Mouse (Mus musculus): ENCODE results near the gene P2ry10.
"Not testable (repeated sequence)": the region's sequence is repeated elsewhere in the genome, so short reads cannot be mapped to it uniquely, and the experiment has no call there.

The P2ry10 gene

DNA sequence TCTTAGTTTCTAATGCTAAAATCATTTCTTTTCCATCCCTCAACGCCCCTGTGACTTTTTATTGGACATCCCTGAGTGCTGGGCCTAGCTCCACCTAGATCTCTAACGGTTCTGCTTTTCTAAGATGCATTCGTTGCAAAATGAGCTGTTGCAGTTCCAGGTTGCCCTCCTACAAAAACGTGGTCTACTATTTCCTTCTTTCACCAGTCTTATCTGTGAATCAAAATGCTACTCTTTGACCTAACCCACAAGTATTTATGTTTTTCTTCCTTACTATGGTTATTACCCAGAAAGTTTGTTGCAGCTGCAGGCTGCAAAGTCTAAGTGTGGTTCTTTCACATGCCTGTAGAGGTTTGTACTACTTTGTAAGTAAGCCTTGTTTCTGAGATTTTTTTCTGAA is at the start of gene P2ry10:
Gene P2ry10, plus strand, starts transcription at position 316 of the 400 bp plus-strand sequence.
- no peak for DNase-seq (ENCODE audit: low spot score)

DNA sequence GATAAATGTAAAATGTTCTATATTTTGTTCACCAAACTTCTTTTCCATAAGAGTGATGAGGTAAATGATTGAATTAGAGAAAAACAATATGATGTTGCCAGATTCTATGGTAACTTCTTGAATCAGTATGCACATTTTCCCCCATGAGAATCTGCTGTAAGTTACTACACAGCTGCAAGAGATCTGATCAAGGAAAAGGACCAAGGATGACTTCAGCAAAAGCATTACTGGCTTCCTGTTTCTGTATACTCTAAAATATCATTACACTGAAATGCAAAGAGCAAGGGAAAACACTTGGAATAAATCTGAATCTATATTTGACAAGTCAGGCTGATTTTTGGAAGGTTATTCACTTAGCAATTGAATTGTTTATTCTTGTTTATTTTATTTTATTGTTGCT is 49.1 kb upstream of the P2ry10 start:
- no peak for DNase-seq (ENCODE audit: low spot score)

DNA sequence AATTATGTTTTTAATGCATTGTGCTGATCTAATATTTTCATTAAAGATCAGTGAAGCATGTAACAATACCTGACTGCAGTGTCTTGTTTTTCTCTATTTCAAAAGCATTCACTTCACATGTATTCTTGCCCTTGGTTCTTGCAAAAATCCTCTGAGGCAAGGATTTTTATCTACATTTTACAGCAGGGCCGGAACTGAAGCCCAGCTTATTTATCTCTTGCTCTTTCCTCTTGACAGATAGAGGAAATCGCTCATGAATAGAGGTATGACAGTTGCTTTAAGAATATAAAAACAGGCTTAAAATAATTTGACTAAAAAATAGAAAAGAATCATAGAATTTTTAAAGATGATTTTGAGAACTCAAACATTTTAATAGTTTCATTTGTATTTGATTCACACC is 48.7 kb upstream of the P2ry10 start:
- no peak for DNase-seq (ENCODE audit: low spot score)

DNA sequence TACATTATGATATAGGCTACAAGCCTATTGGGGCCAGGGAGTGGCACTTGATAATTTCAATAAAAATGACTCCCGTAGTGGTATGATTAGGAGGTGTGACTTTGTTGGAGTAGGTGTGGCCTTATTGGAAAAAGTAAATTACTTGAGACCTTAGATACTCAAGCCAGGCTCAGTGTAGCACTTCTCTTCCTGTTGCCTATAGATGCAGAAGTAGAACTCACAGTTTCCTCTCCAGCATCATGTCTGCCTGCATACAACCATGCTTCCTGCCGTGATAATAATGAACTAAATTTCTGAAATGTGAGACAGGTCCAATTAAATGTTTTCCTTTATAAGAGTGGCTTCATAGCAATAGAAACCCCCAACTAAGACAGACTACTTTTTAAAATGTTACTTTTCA is 45.9 kb upstream of the P2ry10 start:
- no peak for DNase-seq (ENCODE audit: low spot score)

DNA sequence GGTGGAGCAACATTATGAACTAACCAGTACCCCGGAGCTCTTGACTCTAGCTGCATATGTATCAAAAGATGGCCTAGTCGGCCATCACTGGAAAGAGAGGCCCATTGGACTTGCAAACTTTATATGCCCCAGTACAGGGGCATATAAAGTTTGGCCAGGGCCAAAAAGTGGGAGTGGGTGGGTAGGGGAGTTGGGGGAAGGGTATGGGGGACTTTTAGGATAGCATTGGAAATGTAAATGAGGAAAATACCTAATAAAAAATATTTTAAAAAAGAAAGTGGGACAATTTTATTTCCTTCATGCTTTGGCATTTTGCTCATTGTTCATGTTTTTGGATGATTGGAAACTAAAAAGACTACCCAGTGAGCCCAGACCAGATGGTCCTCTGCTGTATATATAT is 4.9 kb upstream of the P2ry10 start:
- not testable (repeated sequence) for DNase-seq (ENCODE audit: low spot score)

DNA sequence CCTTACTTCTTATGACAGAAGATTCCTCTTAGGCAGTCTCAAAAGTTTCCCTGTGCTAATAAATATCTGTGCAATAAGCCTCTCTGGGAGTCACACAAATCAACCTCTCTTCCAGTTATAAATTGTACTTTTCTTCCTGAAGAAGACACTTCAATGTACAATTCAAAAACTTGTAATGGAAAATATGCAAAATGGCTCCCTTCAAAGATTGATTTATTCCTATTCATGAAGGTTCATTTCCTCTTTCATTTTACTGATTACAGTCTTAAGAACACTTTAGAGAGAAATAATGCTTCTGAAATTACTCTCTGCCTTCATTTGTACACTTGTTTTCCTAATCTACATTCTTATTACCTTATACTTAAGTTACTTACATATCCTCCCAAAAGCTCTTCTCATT is 4.0 kb upstream of the P2ry10 start:
- DNase-seq (ENCODE audit: low spot score), result no peak

DNA sequence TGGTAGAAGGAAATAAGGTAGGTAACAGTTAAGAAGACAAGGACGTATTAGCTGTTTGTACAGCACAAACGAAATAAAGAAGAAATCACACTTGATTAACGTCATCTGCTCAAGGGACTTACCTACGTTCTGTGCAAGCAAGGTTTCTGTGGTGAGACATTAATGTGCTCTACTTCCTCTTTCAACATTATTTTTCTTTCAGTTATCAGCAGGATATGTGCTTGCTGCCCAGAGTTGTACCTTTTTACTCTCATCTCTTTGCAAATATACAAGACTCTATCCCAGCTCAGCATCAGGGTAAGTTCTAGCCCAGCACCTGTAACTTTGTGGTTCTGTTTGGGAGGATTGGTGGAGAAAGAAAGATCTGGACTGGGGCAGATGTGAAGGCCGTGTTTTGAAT is 839 bp downstream of the P2ry10 start:
- no peak for DNase-seq (ENCODE audit: low spot score)

DNA sequence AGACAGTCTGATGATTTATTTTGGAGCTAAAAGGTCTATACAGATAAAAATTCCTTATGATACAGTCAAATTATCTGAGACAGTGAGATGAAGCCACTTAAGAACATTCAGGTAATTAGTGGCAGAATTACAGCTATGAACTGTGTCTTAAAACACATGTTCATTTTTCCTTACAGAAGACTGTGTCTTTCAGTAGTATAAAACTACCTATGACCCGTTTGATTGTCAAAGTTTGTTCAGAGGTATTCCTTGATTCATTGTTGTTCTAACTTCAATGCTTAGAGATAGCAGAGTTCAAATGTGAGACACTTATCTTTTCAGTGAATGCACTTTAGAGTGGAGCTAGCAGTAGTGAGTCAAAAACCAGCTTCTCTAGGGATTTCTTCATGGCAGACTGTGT is 1.6 kb downstream of the P2ry10 start:
- no peak for DNase-seq (ENCODE audit: low spot score)

DNA sequence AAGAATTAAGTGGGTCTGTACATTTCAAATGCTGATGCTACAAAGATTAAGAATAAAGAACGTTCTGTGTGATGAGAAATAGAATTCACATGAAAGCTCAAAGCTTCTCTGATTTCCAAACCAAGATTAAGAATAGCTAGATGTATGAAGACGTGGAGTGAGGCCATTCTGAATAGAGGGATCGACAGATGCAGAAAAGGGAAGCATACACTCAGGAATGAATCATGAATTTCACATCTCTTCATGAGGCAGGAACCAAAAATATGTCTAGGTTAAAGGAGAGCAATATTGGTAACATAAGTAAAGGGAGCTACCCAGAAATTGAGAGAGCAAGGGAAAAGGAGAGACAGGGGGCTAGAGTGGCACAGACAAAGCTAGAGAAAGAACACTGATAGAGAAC is 7.3 kb downstream of the P2ry10 start:
- no peak for DNase-seq (ENCODE audit: low spot score)

DNA sequence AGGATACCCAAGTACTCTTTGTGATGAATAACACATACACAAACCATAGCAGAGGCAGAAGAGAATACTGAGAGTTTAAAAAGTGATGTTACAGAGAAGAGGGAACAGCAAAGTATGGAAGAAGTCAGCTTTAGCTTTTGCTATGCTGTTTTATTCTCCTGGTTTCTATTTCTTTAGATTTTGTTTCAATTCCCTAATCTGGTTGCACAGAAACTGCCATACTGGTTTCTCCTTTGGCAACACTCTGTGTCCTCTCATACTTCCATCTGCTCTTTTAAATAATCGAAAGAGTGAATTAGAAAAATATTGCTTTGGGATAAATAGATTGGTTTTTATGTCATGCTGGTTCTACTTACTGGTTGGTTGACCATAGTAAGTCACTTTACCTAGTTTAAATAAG is 28.0 kb downstream of the P2ry10 start:
- DNase-seq (ENCODE audit: low spot score), result no peak

DNA sequence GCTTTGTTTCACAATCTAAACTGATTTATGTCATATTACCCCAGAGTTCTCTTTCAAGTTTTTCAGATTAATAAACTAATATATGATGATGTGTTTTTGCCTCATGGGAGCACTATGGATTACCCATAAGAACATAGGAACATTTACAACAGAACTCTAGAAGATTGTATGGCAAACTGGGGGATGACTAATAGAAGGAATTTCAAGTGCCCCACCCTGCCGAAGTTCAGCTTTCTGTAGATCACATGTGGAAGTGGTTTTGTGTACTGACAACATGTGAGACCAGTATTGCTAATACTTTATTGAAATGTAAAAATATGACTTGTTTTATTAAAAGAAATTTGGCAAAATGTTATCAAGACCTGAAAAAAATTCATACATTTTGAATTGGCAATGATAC is 28.7 kb downstream of the P2ry10 start:
- DNase-seq (ENCODE audit: low spot score), result no peak

DNA sequence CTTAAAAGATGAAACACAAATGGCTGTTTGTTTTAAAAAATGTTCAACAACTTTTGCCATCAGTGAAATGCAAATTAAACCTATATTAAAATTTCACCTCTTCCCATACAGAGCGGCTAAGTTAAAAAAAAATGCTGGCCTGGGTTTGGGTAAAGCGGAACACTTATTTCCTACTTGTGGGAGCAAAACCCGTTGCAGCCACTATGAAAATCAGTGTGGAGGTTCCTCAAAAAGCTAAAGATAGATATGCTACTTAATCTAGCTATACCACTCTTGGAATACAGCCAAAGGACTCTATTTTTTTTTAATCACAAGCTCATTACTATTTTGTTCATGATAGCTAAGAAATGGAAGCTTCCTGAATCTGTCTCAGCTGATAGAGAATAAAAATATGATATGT is 54.9 kb downstream of the P2ry10 start:
- DNase-seq (ENCODE audit: low spot score), result no peak

DNA sequence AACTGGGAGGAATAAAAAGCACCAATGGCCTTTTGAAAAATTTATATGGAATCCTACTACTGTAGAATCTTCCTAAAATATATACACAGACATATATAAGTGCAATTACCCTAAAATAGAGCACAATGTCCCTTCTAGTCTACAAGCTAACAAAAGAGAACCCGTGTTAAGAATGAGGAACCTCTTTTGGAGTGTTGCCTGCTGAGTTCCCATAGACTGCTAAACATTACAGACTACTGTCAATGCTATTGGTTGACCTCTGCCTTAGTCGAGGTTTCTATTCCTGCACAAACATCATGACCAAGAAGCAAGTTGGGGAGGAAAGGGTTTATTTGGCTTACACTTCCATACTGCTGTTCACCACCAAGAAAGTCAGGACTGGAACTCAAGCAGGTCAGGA is 55.6 kb downstream of the P2ry10 start:
- DNase-seq (ENCODE audit: low spot score), result no peak

DNA sequence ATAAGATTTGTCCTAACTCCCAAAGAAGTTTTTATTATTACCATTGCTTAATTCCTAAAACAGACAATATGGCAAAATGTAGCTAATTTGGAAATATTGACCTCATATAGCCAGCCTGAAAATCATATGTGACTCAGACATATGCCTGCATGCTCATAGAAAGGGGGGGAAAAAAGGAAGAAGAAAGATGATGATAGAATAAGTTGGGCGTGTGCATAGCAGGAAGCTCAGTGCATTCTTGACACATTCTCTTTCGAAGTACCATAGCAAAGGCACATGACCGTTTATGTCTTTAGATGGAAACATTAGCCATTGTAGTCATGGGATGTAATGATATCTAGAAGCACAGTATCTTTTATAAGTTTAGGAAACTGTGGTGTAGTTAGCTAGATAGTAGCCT is 60.4 kb downstream of the P2ry10 start, which contains the start of gene P2ry10b:
Gene P2ry10b, plus strand, starts transcription at position 247 of the 400 bp plus-strand sequence.
- no peak for DNase-seq (ENCODE audit: low spot score)

DNA sequence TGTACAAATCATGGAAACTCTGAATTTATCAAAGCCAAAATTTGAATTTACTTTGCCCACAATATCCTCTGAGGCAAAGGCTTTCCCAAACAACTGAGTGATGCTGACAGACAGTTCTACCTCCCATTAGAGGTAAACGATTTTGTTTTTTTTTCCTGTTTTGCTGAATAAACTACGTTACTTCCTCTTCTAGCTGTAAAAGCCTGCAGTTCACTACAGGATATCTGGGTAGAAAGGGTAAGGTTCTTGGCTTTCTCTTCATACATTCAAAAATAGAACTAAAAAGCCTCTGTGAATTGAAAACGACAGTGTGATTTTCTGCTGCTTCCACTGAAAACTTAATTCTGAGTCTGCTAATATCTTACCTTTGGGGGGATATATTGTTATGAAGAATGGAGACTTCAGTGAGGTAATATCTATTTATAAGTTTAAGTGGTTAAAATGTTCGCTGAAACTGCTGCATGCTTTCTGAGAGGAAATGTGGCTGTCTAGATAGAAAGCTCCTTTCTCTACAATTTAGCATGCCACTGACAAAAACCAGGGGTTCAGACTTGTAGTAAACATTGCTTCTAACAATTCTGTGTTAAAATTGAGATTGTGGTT is 61.2 kb downstream of the P2ry10 start:
- no peak for DNase-seq (ENCODE audit: low spot score)

DNA sequence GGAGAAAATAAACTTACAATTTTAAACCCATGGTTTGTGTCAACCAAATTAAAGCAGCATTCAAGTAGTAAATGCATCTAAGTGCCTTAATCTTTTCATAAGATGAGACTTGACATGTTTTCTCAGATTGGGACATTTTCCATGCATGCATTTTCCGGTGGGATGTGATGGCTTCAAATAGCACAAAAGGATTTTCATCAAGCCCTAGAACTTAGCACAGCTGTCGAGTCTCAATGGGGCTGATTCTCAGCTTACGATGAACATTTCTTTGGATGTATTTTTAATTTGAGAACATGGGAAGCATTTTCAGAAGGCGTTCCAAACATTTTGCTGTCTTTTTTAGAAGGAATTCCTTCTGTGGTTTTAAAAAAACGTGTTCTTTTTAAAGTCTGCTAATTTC is 61.7 kb downstream of the P2ry10 start:
- no peak for DNase-seq (ENCODE audit: low spot score)

DNA sequence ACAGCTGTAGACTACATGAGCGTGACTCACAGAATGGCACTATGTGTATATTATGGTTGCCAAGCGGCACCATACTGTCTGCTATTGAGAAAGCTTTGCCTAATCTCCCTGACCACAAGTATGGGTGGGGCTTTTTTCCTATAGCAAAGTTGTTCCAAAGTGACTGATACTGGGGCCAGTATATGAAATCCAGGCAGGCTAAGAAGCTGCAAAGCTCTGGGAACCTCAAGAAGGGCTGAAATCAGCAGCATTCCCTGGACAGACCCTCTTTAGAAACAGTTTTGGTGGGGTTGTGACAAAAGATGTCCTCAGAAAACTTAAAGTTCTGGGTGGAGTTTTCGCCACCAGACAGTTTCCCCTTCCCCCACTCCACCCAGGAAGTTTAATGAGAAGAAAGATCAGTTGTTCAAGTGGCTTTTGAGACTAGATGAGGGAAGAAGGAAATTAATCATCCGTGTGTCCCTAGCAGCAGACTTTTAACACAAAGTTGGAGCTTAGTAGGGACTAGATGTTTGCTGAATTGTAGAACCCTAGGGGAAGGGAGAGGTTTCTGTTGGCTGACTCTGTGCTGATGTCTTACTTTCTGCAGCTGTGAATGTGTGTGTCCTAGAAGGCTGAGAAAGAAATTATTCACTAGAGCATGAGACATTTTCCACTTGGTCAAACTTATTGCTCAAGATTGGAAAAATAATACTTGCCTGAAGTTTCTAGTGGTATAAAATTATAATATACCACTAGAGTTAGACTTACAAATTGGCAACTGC is 62.6 kb downstream of the P2ry10 start:
- DNase-seq (ENCODE audit: low spot score), result no peak
